Mouse (Mus musculus): ENCODE data around the gene Olfr601.
"Not testable (repeated sequence)": the region's sequence is repeated elsewhere in the genome, so short reads cannot be mapped to it uniquely, and the experiment has no call there.

Olfr601 gene

GRCm38 (mm10) chr7:103362555-103362954, at the start of gene Olfr601:
TSS of gene Olfr601 (minus strand) at chr7:103362655.
- DNase-seq (ENCODE audit: low read depth, low spot score): no peak

GRCm38 (mm10) chr7:103406521-103407055, 44.1 kb upstream of the Olfr601 start:
- not testable (repeated sequence) for DNase-seq (ENCODE audit: low read depth, low spot score)

- no peak for DNase-seq (ENCODE audit: low read depth, low spot score)
Measured at GRCm38 (mm10) chr7:103398981-103399380, 36.5 kb upstream of the Olfr601 start.

- DNase-seq (ENCODE audit: low read depth, low spot score): no peak
Measured at GRCm38 (mm10) chr7:103397758-103398157, 35.3 kb upstream of the Olfr601 start.

- no peak for DNase-seq (ENCODE audit: low read depth, low spot score)
Measured at GRCm38 (mm10) chr7:103386077-103386476, 23.6 kb upstream of the Olfr601 start, which contains the start of gene Olfr603. TSS of gene Olfr603 (minus strand) at chr7:103386177.

GRCm38 (mm10) chr7:103349569-103349968, 12.9 kb downstream of the Olfr601 start, which contains the start of gene Olfr600:
TSS of gene Olfr600 (minus strand) at chr7:103349669.
- no peak for DNase-seq (ENCODE audit: low read depth, low spot score)

GRCm38 (mm10) chr7:103335617-103336016, 26.8 kb downstream of the Olfr601 start, which contains the start of gene Olfr599:
TSS of gene Olfr599 (plus strand) at chr7:103335917.
- no peak for DNase-seq (ENCODE audit: low read depth, low spot score)

GRCm38 (mm10) chr7:103323268-103323667, 39.2 kb downstream of the Olfr601 start, which contains the start of gene Olfr598:
TSS of gene Olfr598 (plus strand) at chr7:103323568.
- DNase-seq (ENCODE audit: low read depth, low spot score): no peak

- DNase-seq (ENCODE audit: low read depth, low spot score): not testable (repeated sequence)
Measured at GRCm38 (mm10) chr7:103316015-103316414, 46.4 kb downstream of the Olfr601 start, which contains the start of gene Olfr597. TSS of gene Olfr597 (plus strand) at chr7:103316315.

All from retina, adult 2 months (tissue).